In genomic region chr11:71824971-71825370, GRCm38 (mm10) we compare ENCODE assay signal across 29 mouse cellular contexts.
DNase-seq lines count a peak whose midpoint lies in the region; ATAC-seq lines count a peak whose summit lies in the region.
"Had no signal": no experiment of that assay in that cellular context is flagged by ENCODE, and none has a peak within 500 bp of the region (broad histone marks: within the 10 kb centered on the region; RNA-seq: fewer than 3 reads in every experiment).

No protein-coding gene starts in this region.

- no peak overlapping the region for H3K9ac ChIP-seq in hindbrain, embryonic 11.5 days (ENCODE audit: low read depth, low read length)
- H3K9ac ChIP-seq: embryonic facial prominence, embryonic 13.5 days; embryonic facial prominence, embryonic 15.5 days; forebrain, embryonic 12.5 days had no signal

- no peak overlapping the region for H3K4me3 ChIP-seq in hindbrain, embryonic 10.5 days
- no peak overlapping the region for H3K4me3 ChIP-seq in hindbrain, embryonic 11.5 days (ENCODE audit: low read depth, low read length)
- H3K4me3 ChIP-seq: embryonic facial prominence, embryonic 13.5 days; embryonic facial prominence, embryonic 15.5 days; erythroblast, embryonic 14.5 days; forebrain, embryonic 10.5 days; forebrain, embryonic 12.5 days had no signal

- peaks cover 13% of the 10 kb centered on the region for H3K4me1 ChIP-seq in hindbrain, embryonic 10.5 days (replicated peaks)
- H3K4me1 ChIP-seq in hindbrain, embryonic 11.5 days (replicated peaks; ENCODE audit: control insufficient read depth, insufficient read depth, low read length), result no peaks in the 10 kb centered on the region
- H3K4me1 ChIP-seq: embryonic facial prominence, embryonic 13.5 days; embryonic facial prominence, embryonic 15.5 days had no signal

- no peak for ATAC-seq in hindbrain, embryonic 11.5 days (ENCODE audit: low FRiP score)
- ATAC-seq: activated CD4-positive, CD25-positive, alpha-beta regulatory T cell, adult 4 months; CD4-positive, CD25-positive, alpha-beta regulatory T cell, adult 4 months; forebrain, embryonic 14.5 days; forebrain, embryonic 16.5 days; Patski had no signal

- no peaks in the 10 kb centered on the region for H3K36me3 ChIP-seq in hindbrain, embryonic 10.5 days
- no peaks in the 10 kb centered on the region for H3K36me3 ChIP-seq in hindbrain, embryonic 11.5 days (ENCODE audit: control insufficient read depth, insufficient read depth, low read length)
- H3K36me3 ChIP-seq: embryonic facial prominence, embryonic 13.5 days; embryonic facial prominence, embryonic 15.5 days; forebrain, embryonic 10.5 days; forebrain, embryonic 12.5 days; G1E had no signal

- H3K9me3 ChIP-seq in hindbrain, embryonic 10.5 days, result no peaks in the 10 kb centered on the region
- no peaks in the 10 kb centered on the region for H3K9me3 ChIP-seq in hindbrain, embryonic 11.5 days (ENCODE audit: control insufficient read depth, low read length)
- H3K9me3 ChIP-seq: embryonic facial prominence, embryonic 13.5 days; embryonic facial prominence, embryonic 15.5 days; forebrain, embryonic 10.5 days; forebrain, embryonic 12.5 days had no signal

- no peak overlapping the region for H3K4me2 ChIP-seq in hindbrain, embryonic 11.5 days (replicated peaks; ENCODE audit: low read depth, low read length)
- H3K4me2 ChIP-seq: embryonic facial prominence, embryonic 13.5 days; embryonic facial prominence, embryonic 15.5 days; forebrain, embryonic 12.5 days had no signal

- H3K27ac ChIP-seq in hindbrain, embryonic 10.5 days, result 0 out of 2 replicates have a peak overlapping the region, but pooled peaks have one; percentile 8
- no peak overlapping the region for H3K27ac ChIP-seq in hindbrain, embryonic 11.5 days (ENCODE audit: low read depth, low read length)
- H3K27ac ChIP-seq: embryonic facial prominence, embryonic 13.5 days; embryonic facial prominence, embryonic 15.5 days; forebrain, embryonic 10.5 days; forebrain, embryonic 12.5 days had no signal

- 67% methylated on average over 4 of the region's 4 CpGs for WGBS in hindbrain, embryonic 10.5 days
- WGBS in hindbrain, embryonic 11.5 days, result 53% methylated on average over 4 of the region's 4 CpGs

- DNase-seq in cerebellum, postnatal 10 days, result peak; percentile 38 to 64
- no peak for DNase-seq in cerebellum, postnatal 14 days
- no peak for DNase-seq in hindbrain, embryonic 10.5 days (ENCODE audit: low spot score)
- DNase-seq in hindbrain, embryonic 11.5 days (ENCODE audit: low spot score), result no peak
- DNase-seq in left cerebral cortex, postnatal 4 days, result peak; percentile 47
- DNase-seq in left cerebral cortex, postnatal 25 days (ENCODE audit: low spot score in 2 of 2), result no peak
- DNase-seq in retina, embryonic 14.5 days (ENCODE audit: low spot score), result peak; percentile 34
- no peak for DNase-seq in retina, postnatal 1 day
- DNase-seq: adrenal gland, adult 8-10 months; adrenal gland, postnatal 14 days; adrenal gland, postnatal 36 days; B cell, adult 2 months; cerebellum, adult 11 months; cerebellum, adult 18-20 months; cerebellum, adult 8-10 months; cerebellum, adult 9-11 months; cerebellum, postnatal 36 days; embryo, embryonic 11 days had no signal

- H3K27me3 ChIP-seq in hindbrain, embryonic 10.5 days (ENCODE audit: insufficient read depth, poor library complexity, severe bottlenecking), result no peaks in the 10 kb centered on the region
- H3K27me3 ChIP-seq in hindbrain, embryonic 11.5 days (ENCODE audit: control insufficient read depth, insufficient read depth, low read length), result no peaks in the 10 kb centered on the region
- H3K27me3 ChIP-seq: embryonic facial prominence, embryonic 13.5 days; embryonic facial prominence, embryonic 15.5 days; forebrain, embryonic 12.5 days; Patski had no signal

- intact Hi-C loops in left cerebral cortex, postnatal 4 days (cut with DNase I), result no loop called here
- intact Hi-C loops in left cerebral cortex, postnatal 25 days (cut with DNase I), result loop anchor here (5.0 kb wide), 1 partner anchor 122 kb away; no protein-coding TSS in a partner anchor

Comparison
In these comparisons a context has a peak if more than half of its experiments do, and no peak if none do; other contexts are left out.
1. DNase-seq: peak in cerebellum, postnatal 10 days (2 of 2), left cerebral cortex, postnatal 4 days (single experiment) and retina, embryonic 14.5 days (single experiment); none in cerebellum, postnatal 14 days (0 of 2), hindbrain, embryonic 10.5 days (single experiment), hindbrain, embryonic 11.5 days (single experiment), left cerebral cortex, postnatal 25 days (0 of 2) and retina, postnatal 1 day (single experiment).